Mouse (Mus musculus): ENCODE results near the gene Eif1.
"Not testable (repeated sequence)": the region's sequence is repeated elsewhere in the genome, so short reads cannot be mapped to it uniquely, and the experiment has no call there.

The Eif1 gene

GRCm38 (mm10) chr11:100312096-100312679, 7.5 kb upstream of the Eif1 start:
- DNase-seq (ENCODE audit: extremely low spot score) = no peak

GRCm38 (mm10) chr11:100313424-100313823, 6.3 kb upstream of the Eif1 start:
- DNase-seq (ENCODE audit: extremely low spot score) = no peak

- DNase-seq (ENCODE audit: extremely low spot score) = no peak
Observed at GRCm38 (mm10) chr11:100315439-100315838, 4.2 kb upstream of the Eif1 start.

GRCm38 (mm10) chr11:100317826-100318380, 1.8 kb upstream of the Eif1 start:
- no peak for DNase-seq (ENCODE audit: extremely low spot score)

GRCm38 (mm10) chr11:100318529-100319451, 895 bp upstream of the Eif1 start:
- DNase-seq (ENCODE audit: extremely low spot score) = no peak

GRCm38 (mm10) chr11:100320172-100320630, 516 bp downstream of the Eif1 start:
- peak; percentile 98 for DNase-seq (ENCODE audit: extremely low spot score)

GRCm38 (mm10) chr11:100320701-100321410, 1.2 kb downstream of the Eif1 start:
- DNase-seq (ENCODE audit: extremely low spot score) = not testable (repeated sequence)

- DNase-seq (ENCODE audit: extremely low spot score) = not testable (repeated sequence)
Observed at GRCm38 (mm10) chr11:100321479-100322305, 2.0 kb downstream of the Eif1 start.

- DNase-seq (ENCODE audit: extremely low spot score) = no peak
Observed at GRCm38 (mm10) chr11:100322591-100323258, 3.0 kb downstream of the Eif1 start.

- DNase-seq (ENCODE audit: extremely low spot score) = peak; percentile 66
Observed at GRCm38 (mm10) chr11:100323578-100323977, 3.9 kb downstream of the Eif1 start.

- DNase-seq (ENCODE audit: extremely low spot score) = no peak
Observed at GRCm38 (mm10) chr11:100325062-100325629, 5.5 kb downstream of the Eif1 start.

- no peak for DNase-seq (ENCODE audit: extremely low spot score)
Observed at GRCm38 (mm10) chr11:100327316-100327715, 7.6 kb downstream of the Eif1 start.

- no peak for DNase-seq (ENCODE audit: extremely low spot score)
Observed at GRCm38 (mm10) chr11:100327761-100328160, 8.1 kb downstream of the Eif1 start.

- no peak for DNase-seq (ENCODE audit: extremely low spot score)
Observed at GRCm38 (mm10) chr11:100330235-100330634, 10.6 kb downstream of the Eif1 start.

GRCm38 (mm10) chr11:100330816-100331375, 11.2 kb downstream of the Eif1 start:
- not testable (repeated sequence) for DNase-seq (ENCODE audit: extremely low spot score)

GRCm38 (mm10) chr11:100332766-100333515, 13.3 kb downstream of the Eif1 start:
- DNase-seq (ENCODE audit: extremely low spot score) = no peak

GRCm38 (mm10) chr11:100333944-100334457, 14.3 kb downstream of the Eif1 start, which contains the start of gene Gast:
TSS of gene Gast (plus strand) at chr11:100334407.
- DNase-seq (ENCODE audit: extremely low spot score) = no peak

GRCm38 (mm10) chr11:100335731-100336130, 16.0 kb downstream of the Eif1 start:
- DNase-seq (ENCODE audit: extremely low spot score) = no peak

- no peak for DNase-seq (ENCODE audit: extremely low spot score)
Observed at GRCm38 (mm10) chr11:100344269-100344668, 24.6 kb downstream of the Eif1 start.
